Mouse (Mus musculus) kidney, adult 2 months (tissue): ENCODE measurements around the gene Nmral1.

Source experiments
- CTCF ChIP-seq: fragments of 200-500 bp; conservative IDR thresholded peaks from 2 replicates; pipeline ENCODE4 v1.5.1; 2011; ENCODE audit warnings: low read depth, mild to moderate bottlenecking, control low read depth, low read length, moderate library complexity, mixed read lengths; ENCODE audit not compliant: insufficient read depth, insufficient read length
- POLR2A ChIP-seq: fragments of 200-500 bp; IDR thresholded peaks from one replicate; pipeline ENCODE4 v1.6.1; 2011; ENCODE audit warnings: low read depth, low read length, control low read depth

DNA sequence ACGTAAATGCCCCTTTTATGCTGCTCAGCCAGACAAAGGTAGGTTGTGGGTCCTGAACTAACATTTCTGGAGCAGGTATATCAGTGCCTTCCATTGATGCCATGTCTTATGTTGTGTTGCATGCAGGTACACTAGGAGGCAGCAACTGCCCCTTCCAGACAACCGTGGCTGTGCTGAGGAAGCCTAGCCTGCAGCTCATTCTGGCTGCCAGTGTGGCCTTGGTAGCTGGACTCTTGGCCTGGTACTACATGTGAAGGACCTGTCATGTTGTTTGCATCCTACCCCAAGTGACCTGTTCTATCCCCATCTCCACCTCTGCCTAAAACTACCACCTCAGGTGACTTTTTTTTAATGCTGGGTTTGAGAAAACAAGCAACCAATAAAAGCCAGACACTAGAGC lies 46.7 kb upstream of the Nmral1 start:
- TF ChIP-seq CTCF (peak; percentile 30), POLR2A (no peak)
